Mouse (Mus musculus): ENCODE measurements around the gene Mtmr14. TPM values are rescaled to one million over a fixed set of nuclear protein-coding genes. Genes with fewer than 3 reads are reported as not detected.

Mtmr14 gene
- total and polyA plus RNA-seq, 3 experiments = 63.9 to 88.0 (median 81.0) TPM

GRCm38 (mm10) chr6:113238442-113238841 lies 799 bp downstream of the Mtmr14 start:
- in situ Hi-C loops (cut with MboI; ENCODE audit: low pct_ligation_motif_present, low pct_unique_long_range_greater_than_20kb, low sequenced_read_pairs) (loop anchor here (5.0 kb wide), 1 partner anchor 66 kb away; no protein-coding TSS in a partner anchor), dilution Hi-C loops (cut with MboI; ENCODE audit: extremely low pct_ligation_motif_present, extremely low pct_unique_long_range_greater_than_20kb, low sequenced_read_pairs) (no loop called here)
- Histone ChIP-seq H3K4me1 (ENCODE audit: control insufficient read depth in 1 of 2, insufficient read depth in 2 of 2) (peaks cover 8 to 67% of the 10 kb centered on the region in 2 experiments; a peak in 3 of 4 replicates), H3K9me3 (replicated peaks; ENCODE audit: low read length) (no peaks in the 10 kb centered on the region), H3K4me3 (replicated peaks in 1 of 3; ENCODE audit: low read depth in 2 of 3, low read length in 2 of 3, poor library complexity in 1 of 3) (peak overlapping the region; percentile 83 to 97 (median 95)), H3K4me2 (ENCODE audit: insufficient read depth, low read depth, poor library complexity, severe bottlenecking) (peak overlapping the region; percentile 53), H3K27ac (ENCODE audit: insufficient read depth, low read depth) (peak overlapping the region; percentile 55; the same call in 1 of the 2 replicates), H3K27me3 (replicated peaks) (no peaks in the 10 kb centered on the region), H3K36me3 (replicated peaks in 1 of 2; ENCODE audit: control insufficient read depth in 1 of 2, insufficient read depth in 1 of 2, low read length in 1 of 2) (peaks cover 23 to 40% of the 10 kb centered on the region in 2 experiments), H3K79me2 (replicated peaks; ENCODE audit: control insufficient read depth, extremely low read depth, insufficient read depth, poor library complexity, severe bottlenecking) (peaks cover 24% of the 10 kb centered on the region), H3K9ac (ENCODE audit: insufficient read depth, low read depth) (peak overlapping the region; percentile 56)
- peak; percentile 58 for DNase-seq (ENCODE audit: extremely low read depth)
- TF ChIP-seq EP300 (IDR thresholded peaks at IDR 0.05; ENCODE audit: low read length) (peak; percentile 55), CHD2 (IDR thresholded peaks at IDR 0.05; ENCODE audit: low read length) (no peak), JUN (IDR thresholded peaks at IDR 0.05; ENCODE audit: insufficient read depth, low read depth, low read length) (no peak), KAT2A (IDR thresholded peaks at IDR 0.05; ENCODE audit: insufficient replicate concordance, low read length) (no peak), MAZ (IDR thresholded peaks at IDR 0.05; ENCODE audit: low read depth, low read length) (peak; percentile 54; the same call in 1 of the 2 replicates), MAX (IDR thresholded peaks at IDR 0.05; ENCODE audit: low read length) (no peak), SIN3A (IDR thresholded peaks at IDR 0.05; ENCODE audit: low read length) (peak; percentile 61; the same call in 1 of the 2 replicates), BHLHE40 (IDR thresholded peaks at IDR 0.05; ENCODE audit: low read depth, low read length) (no peak), MEF2A (IDR thresholded peaks at IDR 0.05; ENCODE audit: borderline replicate concordance, low read depth, low read length) (peak; percentile 53; the same call in 1 of the 2 replicates), ELF1 (IDR thresholded peaks at IDR 0.05; ENCODE audit: low read depth, low read length) (no peak), CTCF (conservative IDR thresholded peaks at IDR 0.05 in 1 of 2, IDR thresholded peaks at IDR 0.05 in 1 of 2; ENCODE audit: low read depth in 2 of 2, low read length in 2 of 2) (no peak), ZKSCAN1 (IDR thresholded peaks at IDR 0.05; ENCODE audit: borderline replicate concordance, low read depth, low read length) (no peak), ETS1 (conservative IDR thresholded peaks at IDR 0.05; ENCODE audit: low read depth, low read length) (peak; percentile 36; the same call in 1 of the 2 replicates), MYC (IDR thresholded peaks at IDR 0.05; ENCODE audit: low read depth, low read length) (no peak), IRF4 (IDR thresholded peaks at IDR 0.05; ENCODE audit: low read depth, low read length) (peak; percentile 79), POLR2A (IDR thresholded peaks at IDR 0.05; ENCODE audit: low read depth, low read length) (no peak), PAX5 (IDR thresholded peaks at IDR 0.05; ENCODE audit: low read length) (no peak), TBP (conservative IDR thresholded peaks at IDR 0.05; ENCODE audit: low read depth, low read length) (peak; percentile 71)

- no peak for TF ChIP-seq E2F4 (IDR thresholded peaks at IDR 0.05; ENCODE audit: insufficient replicate concordance, low read depth, low read length)
- no peak for TF ChIP-seq NRF1 (IDR thresholded peaks at IDR 0.05; ENCODE audit: low read depth, low read length)
- TF ChIP-seq ZNF384 (IDR thresholded peaks at IDR 0.05; ENCODE audit: low read depth, low read length) = no peak
- no peak for TF ChIP-seq RAD21 (IDR thresholded peaks at IDR 0.05; ENCODE audit: low read depth, low read length)
- TF ChIP-seq GABPA (IDR thresholded peaks at IDR 0.05; ENCODE audit: insufficient replicate concordance, low read depth, low read length) = no peak
- no peak for TF ChIP-seq MAFK (IDR thresholded peaks at IDR 0.05; ENCODE audit: insufficient replicate concordance, low read length)
- TF ChIP-seq MYC (IDR thresholded peaks at IDR 0.05; ENCODE audit: low read depth, low read length) = no peak
- no peak for TF ChIP-seq CHD1 (IDR thresholded peaks at IDR 0.05; ENCODE audit: low read depth, low read length)
- no peak for TF ChIP-seq POLR2AphosphoS2 (IDR thresholded peaks at IDR 0.05; ENCODE audit: low read depth, low read length)
- no peak for TF ChIP-seq TBP (conservative IDR thresholded peaks at IDR 0.05; ENCODE audit: low read depth, low read length)
- TF ChIP-seq JUN (IDR thresholded peaks at IDR 0.05; ENCODE audit: insufficient read depth, low read depth, low read length) = no peak
- DNase-seq (ENCODE audit: extremely low read depth) = no peak
- dilution Hi-C loops (cut with MboI; ENCODE audit: extremely low pct_ligation_motif_present, extremely low pct_unique_long_range_greater_than_20kb, low sequenced_read_pairs) (no loop called here), in situ Hi-C loops (cut with MboI; ENCODE audit: low pct_ligation_motif_present, low pct_unique_long_range_greater_than_20kb, low sequenced_read_pairs) (no loop called here)
- Histone ChIP-seq H3K36me3 (replicated peaks in 1 of 2; ENCODE audit: control insufficient read depth in 1 of 2, insufficient read depth in 1 of 2, low read length in 1 of 2) (peaks cover 40 to 78% of the 10 kb centered on the region in 2 experiments), H3K4me2 (ENCODE audit: insufficient read depth, low read depth, poor library complexity, severe bottlenecking) (no peak overlapping the region), H3K9ac (ENCODE audit: insufficient read depth, low read depth) (no peak overlapping the region; the same call in 1 of the 2 replicates), H3K27ac (ENCODE audit: insufficient read depth, low read depth) (0 out of 2 replicates have a peak overlapping the region, but pooled peaks have one; percentile 18), H3K4me1 (ENCODE audit: control insufficient read depth in 1 of 2, insufficient read depth in 2 of 2) (peaks cover 9 to 77% of the 10 kb centered on the region in 2 experiments), H3K27me3 (replicated peaks) (no peaks in the 10 kb centered on the region), H3K4me3 (replicated peaks in 1 of 3; ENCODE audit: low read depth in 2 of 3, low read length in 2 of 3, poor library complexity in 1 of 3) (no peak overlapping the region), H3K9me3 (replicated peaks; ENCODE audit: low read length) (no peaks in the 10 kb centered on the region), H3K79me2 (replicated peaks; ENCODE audit: control insufficient read depth, extremely low read depth, insufficient read depth, poor library complexity, severe bottlenecking) (peaks cover 39% of the 10 kb centered on the region)
Observed at GRCm38 (mm10) chr6:113242753-113243152, 5.1 kb downstream of the Mtmr14 start.
